Mouse (Mus musculus) NIH3T3 (cell line): ENCODE measurements at regions not wholly inside any gene's neighbourhood (a gene's known extent, or its start where the extent isn't known, plus 50 kb on each side); places are given as distances from the start of the nearest gene placed in this dataset.

Experiments
- DNase-seq: peaks from one replicate; pipeline ENCODE4 v3.0.0-alpha.2; 2012; ENCODE audit warnings: low read depth

DNA sequence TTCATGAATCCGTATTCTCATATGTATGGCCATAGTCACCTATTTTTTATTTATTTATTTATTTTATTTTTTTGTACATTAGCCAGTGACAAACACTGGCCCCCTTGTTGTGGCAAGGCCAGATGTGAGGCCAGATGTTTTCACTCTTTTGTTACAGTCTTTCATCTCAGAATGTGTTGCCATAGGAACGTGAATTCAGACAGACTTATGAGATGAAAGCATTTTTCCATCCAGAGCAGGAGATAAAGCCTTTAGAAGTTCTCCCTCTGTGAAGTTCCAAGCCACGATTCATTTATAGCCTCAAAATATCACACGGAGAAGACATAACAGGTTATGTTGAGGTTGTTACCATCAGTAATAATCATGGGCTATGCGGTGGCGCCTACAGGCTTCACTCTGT, 220.9 kb downstream of the Arpp21 start:
- DNase-seq: no peak

DNA sequence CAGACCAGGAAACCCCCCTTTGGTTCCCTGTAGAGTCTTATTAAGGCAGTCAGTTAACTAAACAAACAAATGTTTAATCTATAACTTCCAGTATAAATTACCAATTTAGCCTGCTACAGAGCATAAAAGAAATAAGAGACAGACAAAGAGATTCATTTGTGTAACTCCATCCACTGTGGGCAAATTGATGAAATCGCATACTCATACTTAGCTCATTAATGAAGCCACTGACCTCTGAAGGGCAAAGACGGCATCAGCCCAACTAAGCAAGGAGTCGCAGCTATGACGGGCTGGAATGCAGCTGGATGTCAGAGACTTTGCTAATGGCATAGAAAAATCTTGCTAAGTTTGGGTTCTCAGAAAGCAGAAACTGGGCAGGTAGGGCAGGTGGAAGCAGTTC, 241.3 kb downstream of the Arpp21 start:
- DNase-seq: no peak

DNA sequence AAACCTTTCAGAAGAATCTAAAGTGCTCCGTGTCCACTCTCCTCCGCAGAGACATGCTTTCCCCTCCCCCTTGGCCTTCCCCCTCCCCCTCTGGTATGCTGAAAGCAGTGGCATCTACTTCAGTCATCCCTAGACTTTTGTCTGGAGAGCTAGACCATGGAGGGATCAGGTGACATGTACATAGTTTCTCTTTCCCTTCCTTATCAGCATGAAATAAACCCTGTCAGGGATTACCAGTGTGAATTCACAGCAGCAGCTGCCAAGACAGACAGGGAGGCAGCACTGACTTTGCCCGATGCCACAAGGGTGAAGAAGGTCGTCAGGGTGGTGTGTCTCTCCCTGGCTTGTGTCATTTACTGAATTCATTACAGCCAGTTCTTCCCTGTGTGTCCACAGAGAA, 241.9 kb downstream of the Arpp21 start:
- no peak for DNase-seq

DNA sequence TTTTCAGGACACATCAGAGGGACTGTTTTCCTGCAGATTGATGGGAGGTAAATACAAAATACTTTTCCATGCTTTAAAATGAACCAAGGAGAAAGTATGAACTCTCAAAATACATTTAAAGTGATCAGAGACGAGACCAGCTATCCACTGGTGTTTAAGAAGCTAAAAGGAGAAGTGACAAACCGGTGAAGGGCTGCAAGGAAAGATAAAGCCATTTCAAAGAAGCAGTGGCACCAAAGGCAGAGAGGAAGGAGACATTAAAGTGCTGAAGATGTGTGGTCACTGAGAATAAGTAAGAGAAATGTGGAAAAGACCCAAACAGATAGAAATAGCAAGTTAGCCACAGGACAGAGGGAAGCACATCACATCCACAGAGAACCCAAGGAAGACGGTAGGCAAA, 245.7 kb downstream of the Arpp21 start:
- no peak for DNase-seq

DNA sequence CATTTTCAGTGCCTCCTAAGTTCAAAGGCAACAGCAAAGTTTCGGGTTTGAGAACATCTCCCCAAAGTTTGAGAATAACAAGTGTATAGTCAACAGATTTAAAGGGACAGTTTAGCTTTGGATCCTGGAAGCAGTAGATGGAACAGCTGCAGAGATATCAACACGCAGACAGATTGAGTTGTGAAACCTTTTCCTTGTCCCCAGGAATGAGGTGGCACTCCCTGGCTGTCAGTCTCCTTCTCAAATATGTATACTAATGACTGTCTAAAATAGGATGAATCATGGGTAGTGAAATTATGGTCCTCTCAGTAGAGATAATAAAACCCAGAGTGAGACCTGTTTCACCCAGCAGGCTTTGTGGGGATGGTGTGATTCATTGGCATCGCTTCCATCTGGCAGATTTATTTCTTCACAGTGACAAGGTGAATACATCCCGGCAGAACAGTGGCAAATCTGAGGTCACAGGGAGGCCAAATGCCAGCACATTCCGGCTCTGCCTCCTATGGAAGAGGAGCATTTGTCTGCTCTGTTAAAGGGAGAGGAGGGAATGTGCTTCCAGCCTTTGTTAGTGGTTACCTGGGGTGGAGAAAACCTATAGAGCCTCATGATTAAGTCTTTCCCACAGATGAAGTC, 272.2 kb downstream of the Arpp21 start:
- no peak for DNase-seq

DNA sequence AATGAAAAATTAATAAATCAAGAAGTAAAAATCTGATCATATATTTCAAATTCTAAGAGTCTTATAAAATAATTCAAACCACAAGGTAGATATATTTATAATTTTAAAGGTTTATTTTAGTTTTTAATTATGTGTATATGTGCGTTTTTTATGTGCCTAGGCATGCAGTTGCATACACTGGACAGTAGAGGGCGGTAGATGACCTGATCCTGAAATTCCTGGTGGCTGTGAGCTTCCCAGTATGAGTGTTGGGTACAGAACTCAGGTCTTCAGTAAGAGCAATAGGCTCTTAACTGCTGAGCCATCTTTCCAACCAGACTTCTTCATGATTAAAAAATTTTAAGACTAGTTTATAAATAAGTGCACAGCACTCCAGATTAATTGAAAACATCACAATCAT, 267.7 kb upstream of the Stac start:
- no peak for DNase-seq

DNA sequence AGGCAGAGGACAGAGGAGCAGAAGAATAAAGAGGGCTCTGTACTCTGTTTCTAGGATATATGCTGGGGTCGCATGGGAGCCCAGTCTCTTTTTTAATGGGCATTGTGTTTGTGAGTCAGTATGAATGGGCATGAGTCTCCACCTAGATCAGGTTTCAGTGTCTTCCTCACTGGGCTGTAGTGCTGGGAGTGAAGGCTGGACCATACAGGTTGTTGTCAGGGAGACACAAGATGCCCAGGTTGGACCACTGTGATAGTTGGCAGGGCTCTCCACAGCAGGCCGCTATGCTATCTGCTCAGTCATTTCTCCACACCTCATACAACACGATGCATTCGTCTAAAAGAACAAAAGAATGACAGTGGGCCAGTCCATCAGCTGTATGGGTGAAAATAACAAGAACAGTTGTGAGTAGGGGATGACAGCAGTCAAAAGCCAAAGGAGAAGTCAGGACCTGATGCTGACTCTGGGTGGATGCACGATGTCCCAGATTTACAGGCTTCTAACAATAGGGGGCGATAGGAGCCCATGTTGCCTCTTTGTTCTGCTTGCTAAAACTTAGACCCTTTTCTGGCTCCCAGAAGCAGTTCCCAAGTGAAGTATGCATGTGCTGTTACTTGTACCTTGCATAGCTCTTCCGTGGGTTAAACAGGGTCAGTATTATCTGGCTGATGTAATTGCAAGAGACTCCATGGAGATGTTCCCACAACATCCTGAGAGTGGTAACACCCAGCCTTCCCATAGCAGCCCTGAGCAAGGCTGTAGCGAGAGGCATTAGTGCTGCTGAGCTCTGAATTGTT, 249.3 kb upstream of the Stac start:
- no peak for DNase-seq

GRCm38 (mm10) chr9:111932455-111932854, 242.3 kb upstream of the Stac start:
- DNase-seq: no peak

DNA sequence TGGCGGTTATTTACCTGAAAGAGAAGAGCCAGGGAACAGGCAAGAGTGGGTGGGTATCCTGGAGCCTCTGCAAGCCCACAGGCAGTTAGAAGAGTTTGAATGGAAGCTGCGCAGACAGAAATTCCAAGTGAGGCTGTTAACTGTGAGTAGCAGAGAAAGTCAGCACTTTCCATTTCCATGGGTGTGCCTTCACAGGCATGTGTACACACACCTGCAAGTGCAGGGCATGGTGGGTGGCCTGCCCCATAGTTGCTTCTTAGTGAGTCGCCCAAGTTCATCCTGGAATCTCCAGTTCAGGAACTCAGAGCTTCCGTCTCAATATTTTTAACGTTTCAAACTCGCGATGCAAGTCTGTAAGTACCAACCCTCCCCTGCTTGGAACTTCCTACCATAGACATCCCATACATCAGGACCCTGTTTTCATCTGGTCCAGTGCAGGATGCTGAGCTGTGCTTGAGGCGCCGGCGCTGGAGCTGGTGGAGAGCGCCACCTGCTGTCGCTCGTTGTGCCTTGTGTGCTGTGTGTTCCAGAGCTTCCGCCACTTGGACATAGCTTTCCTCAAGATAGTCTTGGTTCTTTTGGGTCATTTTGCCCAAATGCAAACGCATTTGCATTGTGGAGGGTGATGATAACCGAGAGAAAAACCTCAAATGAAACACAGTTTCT, 228.3 kb upstream of the Stac start:
- DNase-seq: peak; percentile 62

DNA sequence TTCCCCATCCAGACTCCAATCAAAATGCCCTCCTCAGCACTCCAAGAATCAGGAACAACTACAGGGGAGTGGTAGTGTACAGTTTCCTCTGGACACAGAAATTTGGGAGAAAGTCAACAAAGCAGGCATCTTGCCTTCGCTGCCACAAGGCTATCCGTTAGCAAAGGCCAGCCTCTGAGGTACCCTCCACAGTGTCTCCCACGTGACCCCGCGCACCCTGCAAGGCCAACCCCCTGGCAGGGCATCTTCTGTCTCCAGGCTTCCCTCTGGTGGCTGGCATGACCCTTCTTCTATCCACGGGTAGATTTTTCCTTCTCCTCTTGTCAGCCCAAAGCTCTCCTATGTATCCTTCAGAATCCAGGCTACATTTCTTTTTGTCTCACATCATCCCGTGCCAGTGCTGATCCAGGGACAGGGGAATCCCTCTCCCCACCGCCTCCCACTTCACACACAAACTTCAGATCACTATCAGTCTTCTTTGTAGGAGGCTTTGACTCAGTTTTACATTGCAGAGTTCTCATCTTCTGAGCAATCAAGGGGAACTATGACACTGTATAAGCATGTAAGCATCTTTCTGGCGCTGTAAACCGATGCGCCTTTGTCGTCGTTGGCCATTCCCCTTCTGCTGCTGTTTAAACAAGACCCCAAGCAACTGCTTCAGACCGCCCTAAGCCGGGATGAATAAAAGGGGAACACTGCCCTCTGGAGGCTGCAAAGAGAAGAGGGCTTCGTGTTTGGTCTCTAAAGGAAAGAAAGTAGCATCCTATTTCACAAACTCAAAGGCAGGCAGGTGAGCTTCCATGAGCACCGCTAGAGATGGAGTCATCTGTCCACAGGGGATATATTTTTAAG, 226.8 kb upstream of the Stac start:
- DNase-seq: peak; percentile 5

DNA sequence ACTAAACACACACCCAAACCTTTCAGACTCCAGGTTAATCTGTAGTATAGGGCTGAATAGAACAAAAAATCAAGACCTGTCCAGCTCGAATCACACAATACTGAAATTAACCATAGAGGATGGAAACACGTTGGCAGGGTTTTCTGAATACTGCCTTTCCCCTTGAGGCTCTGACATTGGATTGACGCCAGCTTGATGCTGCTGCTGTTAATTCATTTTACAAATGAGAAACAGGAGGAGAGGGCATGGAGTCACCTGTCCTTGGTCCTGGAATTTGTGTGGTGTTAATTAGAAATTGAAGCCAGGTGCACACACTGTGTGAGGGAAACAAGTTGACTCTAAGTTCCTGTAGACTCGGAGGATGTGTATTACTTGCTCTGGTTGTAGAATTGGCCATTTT, 218.7 kb upstream of the Stac start:
- no peak for DNase-seq

GRCm38 (mm10) chr9:111900196-111900595, 210.0 kb upstream of the Stac start:
- no peak for DNase-seq

DNA sequence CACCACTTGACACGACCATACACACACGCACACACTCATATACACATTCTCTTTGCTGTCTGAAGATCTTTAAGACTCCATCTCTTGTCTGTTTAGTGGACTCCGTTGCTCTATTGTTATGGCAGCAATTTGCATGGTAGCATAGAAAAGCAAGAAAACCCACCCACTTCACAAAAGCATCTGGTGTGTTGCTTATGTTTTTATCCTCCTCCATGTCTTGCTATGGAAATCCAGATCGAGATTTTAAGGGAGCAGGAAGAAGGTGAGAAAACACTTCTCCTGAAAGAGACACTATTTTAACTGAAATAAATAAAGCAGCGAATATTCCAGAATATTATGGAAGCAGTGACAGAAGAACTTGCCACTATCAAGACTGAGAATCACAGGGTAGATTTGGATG, 207.5 kb upstream of the Stac start:
- no peak for DNase-seq

DNA sequence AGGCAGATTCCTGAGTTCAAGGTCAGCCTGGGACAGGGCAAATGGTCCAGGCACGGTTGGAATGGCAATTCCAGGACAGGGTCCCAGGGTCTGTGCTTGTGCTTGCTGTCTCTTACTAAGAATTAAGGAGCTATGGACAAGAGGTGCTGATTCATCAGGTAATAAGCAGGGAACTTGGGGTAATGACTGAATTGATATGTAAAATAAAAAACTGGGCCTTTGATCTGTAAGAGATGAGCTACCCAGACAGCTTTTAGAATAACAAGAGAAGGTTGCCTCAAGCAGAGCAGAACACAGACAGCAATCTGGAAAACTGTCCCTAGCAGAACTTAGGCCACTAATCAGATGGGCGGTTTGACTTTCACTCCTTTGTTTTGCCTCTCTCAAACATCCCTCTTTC, 189.6 kb upstream of the Stac start:
- DNase-seq: no peak

- DNase-seq: no peak
These were observed 186.7 kb upstream of the Stac start for GRCm38 (mm10) chr9:111876846-111877245.

GRCm38 (mm10) chr9:111870466-111870865, 180.3 kb upstream of the Stac start:
- DNase-seq: no peak

DNA sequence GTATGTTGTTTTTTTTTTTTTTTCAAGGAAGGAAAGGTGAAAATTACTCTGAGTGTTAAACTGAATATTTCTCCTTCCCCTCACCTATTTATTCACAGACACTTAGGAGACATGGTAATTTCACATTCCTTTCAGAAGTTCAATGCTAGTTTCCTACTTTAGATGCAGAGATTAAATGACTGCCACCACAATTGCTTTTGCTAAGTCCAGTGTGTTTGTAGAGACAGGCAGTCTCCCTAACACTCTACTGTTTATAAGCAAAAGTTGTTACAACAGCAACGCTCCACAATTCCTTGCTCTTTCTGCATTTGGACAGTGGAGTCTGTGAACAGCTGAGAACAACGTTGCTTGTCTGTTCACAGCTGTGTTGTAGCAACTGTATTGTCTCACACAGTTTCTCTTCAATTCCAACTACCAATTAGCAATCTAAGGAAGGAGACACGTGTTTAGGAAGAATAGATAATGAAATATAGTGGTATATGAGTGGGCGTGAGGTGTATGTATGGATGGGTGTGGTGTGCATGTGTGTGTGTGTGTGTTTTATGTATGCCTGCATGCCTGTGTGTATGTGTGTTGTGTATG, 179.7 kb upstream of the Stac start:
- DNase-seq: no peak

DNA sequence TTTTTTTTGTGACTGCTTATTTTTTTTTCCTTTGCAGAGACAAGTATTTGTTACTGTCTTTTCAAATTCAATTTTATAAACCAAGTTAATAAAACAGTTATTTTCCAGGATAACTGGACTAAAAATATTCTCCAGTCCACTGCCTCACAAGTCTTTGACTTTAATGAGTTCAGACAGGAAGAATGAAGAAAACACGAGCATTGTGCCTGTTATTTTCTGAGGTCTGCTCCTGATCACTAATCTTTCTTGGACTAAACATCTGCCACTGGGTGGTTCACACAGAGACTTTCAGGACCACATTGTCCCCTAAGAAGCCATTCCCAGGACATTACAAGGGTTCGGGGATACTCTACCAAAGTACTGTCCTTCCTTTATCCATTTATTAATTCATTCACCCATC, 167.9 kb upstream of the Stac start:
- no peak for DNase-seq

DNA sequence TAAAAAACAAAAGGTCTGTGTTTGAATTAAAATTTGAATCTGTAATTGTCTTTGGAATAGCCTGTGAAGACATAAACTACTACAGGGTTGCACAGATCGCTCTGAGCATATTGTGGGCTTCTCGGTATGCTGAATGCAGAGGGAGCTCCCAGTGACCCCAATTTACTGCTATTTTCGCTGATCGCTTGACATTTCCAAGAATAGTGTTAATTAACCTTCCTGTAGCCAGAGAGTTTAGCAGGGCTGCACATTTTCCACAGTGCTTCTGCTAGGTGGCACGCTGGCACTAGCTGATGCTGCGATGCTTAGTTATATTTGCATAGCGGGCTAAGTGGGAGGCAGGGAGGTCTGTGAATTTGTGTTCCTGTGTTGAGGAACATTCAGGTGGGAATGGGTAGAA, 164.8 kb upstream of the Stac start:
- no peak for DNase-seq

GRCm38 (mm10) chr9:111846366-111846765, 156.2 kb upstream of the Stac start:
- DNase-seq: no peak

- no peak for DNase-seq
These were observed 151.0 kb upstream of the Stac start for GRCm38 (mm10) chr9:111841151-111841550.
